Mouse (Mus musculus) lung, postnatal 36 days (tissue): ENCODE results near the gene Slc15a4.
A peak's percentile ranks its signal among the peaks of the same experiment; 100 is the strongest.

Source experiments
- DNase-seq: peaks from one replicate; pipeline ENCODE4 v3.0.0; 2022; ENCODE audit warnings: mixed read lengths

Gene Slc15a4

DNA sequence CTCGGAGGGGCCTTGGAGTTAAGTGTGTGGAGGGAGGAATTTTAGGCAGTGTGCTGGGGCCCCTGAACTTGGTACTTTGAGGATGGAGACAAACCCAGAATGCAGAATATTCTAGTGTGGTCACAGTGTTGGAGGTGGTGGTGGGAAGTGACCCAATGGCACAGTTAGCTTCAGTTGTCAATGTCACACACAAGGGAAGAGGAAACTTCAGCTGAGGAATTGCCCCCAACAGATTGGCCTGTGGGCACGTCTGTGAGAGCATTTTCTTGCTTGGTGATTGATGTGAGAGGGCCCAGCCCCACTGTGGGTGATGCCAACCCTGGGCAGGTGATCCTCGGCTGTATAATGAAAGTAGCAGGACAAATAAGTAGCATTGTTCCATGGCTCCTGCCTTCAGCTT, 13.9 kb downstream of the Slc15a4 start:
- DNase-seq = no peak

DNA sequence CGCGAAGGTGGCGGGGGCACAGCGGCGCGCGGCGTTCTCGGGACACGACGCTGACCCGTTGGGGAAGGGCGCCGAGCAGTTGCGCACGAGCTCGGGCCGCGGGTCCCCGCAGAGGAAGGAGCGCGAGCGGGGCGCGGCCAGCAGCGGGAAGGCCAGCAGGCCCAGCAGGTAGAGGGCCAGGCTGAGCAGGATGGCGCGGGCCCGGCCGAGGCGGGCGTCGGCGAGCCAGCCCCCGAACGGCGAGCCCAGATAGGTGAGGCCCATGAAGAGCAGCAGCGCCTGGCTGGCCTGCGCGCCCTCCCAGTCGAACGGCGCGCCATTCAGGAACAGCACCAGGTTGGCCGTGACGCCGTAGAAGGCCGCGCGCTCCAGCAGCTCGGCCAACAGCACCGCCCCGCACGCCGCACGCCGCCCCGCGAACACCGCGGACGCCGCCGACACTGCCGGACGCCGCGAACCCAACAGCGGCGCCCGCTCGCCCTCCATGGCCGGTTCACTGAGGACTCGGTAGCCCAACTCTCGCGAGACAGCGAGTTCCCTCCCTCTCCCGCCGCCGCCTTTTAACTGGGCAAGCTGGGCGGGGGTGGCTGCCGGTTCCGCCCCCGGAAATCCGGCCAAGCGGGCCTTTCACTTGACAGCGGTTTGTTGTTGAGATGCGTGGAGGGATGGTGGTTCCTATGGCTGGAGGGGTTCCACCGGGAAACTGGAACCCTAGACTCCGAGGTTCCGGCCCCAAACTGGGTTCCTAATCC, 15.6 kb downstream of the Slc15a4 start:
- DNase-seq = peak; percentile 99

- no peak for DNase-seq
Observed at GRCm38 (mm10) chr5:127616151-127616550, 16.5 kb downstream of the Slc15a4 start.

DNA sequence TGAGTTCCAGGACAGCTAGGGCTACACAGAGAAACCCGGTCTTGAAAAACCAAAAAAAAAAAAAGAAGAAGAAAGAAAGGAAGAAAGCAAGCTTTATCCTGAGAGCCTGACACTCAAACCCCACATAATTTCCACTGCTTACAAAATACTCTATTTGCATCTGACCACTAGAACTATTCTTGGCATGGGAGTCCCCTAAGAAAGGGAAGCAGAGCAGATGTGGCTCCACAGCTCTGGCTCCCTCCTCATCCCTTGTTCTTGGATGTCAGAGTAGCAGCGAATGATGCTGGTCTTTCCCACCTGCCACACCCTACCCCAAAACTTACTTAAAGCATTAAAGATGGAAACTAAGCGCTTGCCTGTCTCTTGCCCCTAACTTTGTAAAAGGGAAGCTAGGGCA, 17.2 kb downstream of the Slc15a4 start:
- DNase-seq = peak; percentile 39

DNA sequence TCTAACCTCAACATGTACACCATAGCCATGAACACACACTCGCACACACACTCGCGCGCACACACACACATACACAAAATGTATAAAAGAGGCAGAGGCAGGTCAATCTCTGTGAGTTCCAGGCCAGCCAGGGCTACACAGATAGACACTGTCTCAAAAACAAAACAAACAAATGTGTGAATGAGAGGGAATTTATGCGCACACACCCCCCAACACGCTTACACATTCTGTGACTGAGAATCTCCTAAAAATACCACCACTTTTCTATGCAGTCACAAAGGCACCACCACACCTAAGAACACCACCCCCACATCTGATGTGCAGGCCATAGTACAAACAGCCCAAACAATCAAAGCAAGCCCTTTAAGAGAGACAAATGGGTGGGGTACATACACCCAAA, 20.3 kb downstream of the Slc15a4 start:
- no peak for DNase-seq

- DNase-seq = no peak
Observed at GRCm38 (mm10) chr5:127611881-127612280, 20.8 kb downstream of the Slc15a4 start.

DNA sequence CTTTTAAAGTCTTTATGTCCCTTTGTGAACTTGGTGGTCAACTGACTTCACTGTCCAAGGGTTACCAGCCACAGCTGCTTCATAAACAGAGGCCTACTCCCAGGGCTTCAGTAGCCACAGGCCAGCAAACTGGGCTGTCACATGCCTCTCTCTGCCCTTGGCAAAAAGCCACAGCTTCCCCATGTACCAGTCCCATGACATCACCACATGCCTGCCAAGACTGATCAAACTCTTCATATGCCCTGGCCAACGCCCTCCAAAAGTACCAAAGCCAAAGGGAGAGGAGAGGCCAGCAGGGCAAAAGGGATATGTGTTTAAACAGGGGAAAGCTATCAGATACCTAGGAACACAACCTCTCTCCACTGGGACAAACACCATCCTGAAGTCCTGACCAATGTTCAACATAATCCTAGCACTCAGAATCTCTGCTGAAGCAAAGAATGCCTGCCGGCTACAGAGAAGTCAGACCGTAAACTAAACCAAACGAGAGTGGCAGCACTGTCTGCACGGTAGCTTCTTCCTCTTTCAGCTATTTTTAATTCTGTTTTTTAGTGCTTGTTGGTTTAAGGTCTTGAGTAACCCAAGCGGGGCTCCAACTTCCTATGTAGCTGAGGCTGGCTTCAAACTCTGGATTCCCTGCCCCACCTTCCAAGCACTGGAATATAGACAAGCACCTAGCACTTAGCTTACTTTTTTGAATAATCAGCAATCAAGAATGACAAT, 21.7 kb downstream of the Slc15a4 start:
- peak; percentile 92 for DNase-seq

DNA sequence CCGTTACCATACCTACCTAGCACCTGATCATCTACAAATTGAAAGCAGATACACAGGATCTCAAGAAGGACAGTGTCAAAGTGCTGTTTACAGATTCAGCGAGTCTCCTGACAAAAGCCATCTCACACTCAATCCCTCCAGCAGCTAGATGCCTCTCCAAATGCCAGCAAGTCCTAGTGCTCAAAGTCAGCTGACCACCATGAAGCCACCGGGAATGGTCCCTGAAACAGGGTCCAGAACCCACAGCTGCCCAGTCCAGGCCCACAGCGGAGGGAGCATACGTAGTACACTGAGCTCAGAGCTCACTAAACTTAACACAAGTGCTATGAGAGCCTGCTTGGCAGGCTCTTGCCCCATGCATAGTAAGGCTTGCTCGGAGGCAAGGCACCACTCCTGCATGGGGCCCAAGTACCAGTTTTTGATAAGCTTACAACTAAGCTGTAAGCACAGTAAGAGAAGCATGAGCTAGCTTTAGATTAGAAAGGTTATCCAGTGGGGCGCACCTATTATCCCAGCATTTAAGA, 23.4 kb downstream of the Slc15a4 start:
- DNase-seq = peak; percentile 31

GRCm38 (mm10) chr5:127607507-127607906, 25.2 kb downstream of the Slc15a4 start:
- no peak for DNase-seq

GRCm38 (mm10) chr5:127602996-127603395, 29.7 kb downstream of the Slc15a4 start:
- DNase-seq = no peak

DNA sequence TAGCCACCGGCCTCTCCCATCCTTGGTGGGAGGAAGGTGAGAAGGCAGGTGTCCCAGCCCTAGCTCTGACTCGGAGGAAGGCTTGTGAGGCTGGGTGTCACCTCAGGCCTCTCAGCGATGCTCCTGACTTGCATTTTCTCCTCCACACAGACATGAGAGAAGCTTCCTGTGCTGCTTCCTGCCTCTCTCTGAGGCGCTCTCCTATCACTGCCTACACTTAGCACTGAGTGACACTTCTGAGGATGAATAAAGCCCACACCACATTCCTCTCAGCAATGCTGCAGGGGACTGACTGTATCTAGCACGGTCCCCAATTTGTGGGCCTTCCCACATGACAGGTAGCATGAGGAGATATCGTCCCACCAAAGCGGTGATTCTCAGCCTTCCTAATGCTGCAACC, 35.8 kb downstream of the Slc15a4 start:
- no peak for DNase-seq

GRCm38 (mm10) chr5:127595676-127596075, 37.0 kb downstream of the Slc15a4 start:
- DNase-seq = no peak

DNA sequence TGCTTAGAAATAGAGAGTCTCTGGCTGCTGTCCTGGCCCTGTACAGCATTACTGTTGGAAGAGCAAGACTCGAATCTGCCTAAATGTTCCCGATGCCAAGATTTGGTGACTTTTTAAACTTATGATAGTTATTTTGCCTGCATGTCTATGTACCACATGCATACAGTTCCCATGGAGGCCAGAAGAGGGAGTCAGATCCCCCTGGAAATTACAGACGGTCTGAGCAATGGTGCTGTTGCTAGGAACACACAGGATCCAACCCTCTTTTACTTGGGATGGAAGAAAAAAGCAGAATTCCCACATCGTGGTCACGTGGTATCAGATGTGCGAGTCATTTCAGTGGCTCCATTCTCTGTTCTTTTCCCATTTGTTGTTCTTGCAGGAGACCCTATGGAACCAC, 39.8 kb downstream of the Slc15a4 start:
- peak; percentile 57 for DNase-seq

GRCm38 (mm10) chr5:127592406-127592805, 40.3 kb downstream of the Slc15a4 start:
- DNase-seq = no peak

DNA sequence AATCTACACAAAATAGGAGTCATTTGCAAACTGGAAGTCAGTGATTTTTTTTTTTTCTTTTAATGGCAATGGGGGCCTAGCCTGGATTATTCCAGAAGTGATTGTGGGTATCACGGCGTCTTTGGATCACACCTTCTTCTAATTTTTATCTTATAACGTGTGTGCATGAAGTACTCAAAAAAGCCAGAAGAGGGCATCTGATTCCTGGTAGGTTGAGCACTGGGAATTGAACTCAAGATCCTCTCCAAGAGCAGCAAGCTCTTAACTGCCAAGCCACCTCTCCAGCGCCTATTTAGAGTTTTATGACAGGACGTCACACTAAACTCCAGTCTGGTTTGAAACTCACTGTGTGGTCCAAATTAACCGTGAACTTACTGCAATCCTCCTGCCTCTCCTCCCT, 44.8 kb downstream of the Slc15a4 start:
- DNase-seq = no peak

DNA sequence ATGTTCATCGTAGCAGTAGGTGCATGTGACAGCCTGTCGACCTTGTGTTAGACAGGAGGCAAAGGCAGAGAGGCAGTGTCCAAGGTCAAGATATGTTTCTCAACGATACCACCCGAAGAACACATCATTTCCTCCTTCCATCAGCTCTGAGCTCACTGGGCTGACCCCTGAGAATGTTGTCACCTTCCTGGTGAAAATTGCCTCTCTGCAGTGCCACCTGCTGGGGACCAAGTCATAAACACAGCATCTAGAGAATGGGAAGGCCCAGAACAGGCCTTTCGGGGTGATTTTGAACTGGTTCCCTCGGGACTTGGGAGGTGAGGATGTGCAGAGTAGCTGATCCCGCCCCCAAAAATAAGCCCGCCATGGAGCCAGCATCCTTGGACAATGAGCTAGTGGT, 49.0 kb downstream of the Slc15a4 start:
- no peak for DNase-seq

DNA sequence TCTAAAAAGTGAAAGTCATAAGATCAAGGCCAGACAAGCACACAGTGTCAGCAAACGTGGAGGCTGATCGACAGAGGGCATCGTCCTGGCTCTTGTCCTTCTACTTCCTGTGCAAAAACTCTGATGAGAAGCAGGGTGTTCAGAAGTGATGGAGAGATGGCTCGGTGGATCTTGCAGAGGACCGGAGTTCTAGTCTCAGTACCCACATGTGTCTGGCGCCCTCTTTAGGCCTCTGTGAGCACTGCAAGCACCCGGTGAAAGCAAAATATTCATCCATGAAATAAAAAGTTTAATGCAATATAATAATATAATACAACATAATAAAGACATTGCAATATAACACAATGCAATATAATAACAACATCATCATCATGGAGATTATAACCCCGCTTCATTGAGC, 55.3 kb downstream of the Slc15a4 start:
- DNase-seq = no peak

GRCm38 (mm10) chr5:127567165-127567741, 65.4 kb downstream of the Slc15a4 start:
- DNase-seq = no peak

- DNase-seq = no peak
Observed at GRCm38 (mm10) chr5:127561086-127561485, 71.6 kb downstream of the Slc15a4 start.

GRCm38 (mm10) chr5:127548136-127548535, 84.6 kb downstream of the Slc15a4 start:
- DNase-seq = no peak

DNA sequence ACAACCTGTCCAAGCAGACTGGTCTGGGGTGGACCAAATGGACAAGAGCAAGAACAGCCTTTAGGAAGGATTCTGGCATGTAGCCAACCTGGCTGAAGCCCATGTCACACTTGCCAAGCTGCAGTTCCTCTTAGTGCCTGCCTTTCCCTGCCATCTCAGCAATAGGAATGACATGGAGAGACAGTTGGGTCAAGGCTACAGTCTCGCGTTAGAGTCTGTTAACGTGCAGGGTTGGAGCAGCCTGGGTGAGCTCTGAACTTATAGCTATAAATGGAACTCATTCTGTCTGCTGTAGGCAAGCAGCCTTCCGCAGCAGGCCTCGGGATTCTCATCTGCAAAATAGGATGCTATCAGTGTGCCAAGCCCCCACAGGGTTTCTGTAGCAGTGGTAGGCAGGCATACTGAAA, 86.1 kb downstream of the Slc15a4 start:
- no peak for DNase-seq
